Mouse (Mus musculus): ENCODE data around the gene Pifo. TPM values are rescaled to one million over a fixed set of nuclear protein-coding genes. Genes with fewer than 3 reads are reported as not detected.
"Not testable (repeated sequence)": the region's sequence is repeated elsewhere in the genome, so short reads cannot be mapped to it uniquely, and the experiment has no call there.

Pifo gene
- polyA plus RNA-seq, 1 experiment from 2014 or later, result not detected

- TF ChIP-seq CTCF (IDR thresholded peaks at IDR 0.05), result peak; percentile 62
- in situ Hi-C loops (cut with MboI; ENCODE audit: low pct_unique_long_range_greater_than_20kb), result loop anchor here (5.0 to 10.0 kb wide), 2 partner anchors 456 to 883 kb away; no protein-coding TSS in a partner anchor
- peaks cover 9% of the 10 kb centered on the region for H3K27me3 ChIP-seq
- ATAC-seq, result peak; percentile 66
- ChIA-PET CTCF (interaction anchor here (0.7 to 1.3 kb wide), 6 partner anchors 10 to 460 kb away, joined by 3 to 5 read pairs (median 3); no protein-coding TSS in a partner anchor), POLR2A (no interaction called here)
- DNase-seq (ENCODE audit: low read depth, low spot score), result no peak
Measured at GRCm38 (mm10) chr3:105991653-105992283, 22.7 kb downstream of the Pifo start.

GRCm38 (mm10) chr3:105989611-105990010, 24.8 kb downstream of the Pifo start:
- POLR2A ChIA-PET, result not testable (repeated sequence)

GRCm38 (mm10) chr3:105974174-105974573, 40.3 kb downstream of the Pifo start:
- in situ Hi-C loops (cut with MboI; ENCODE audit: low pct_unique_long_range_greater_than_20kb), result loop anchor here (25.0 kb wide), 1 partner anchor 1338 kb away; no protein-coding TSS in a partner anchor
- ATAC-seq (no peak), DNase-seq (ENCODE audit: low read depth, low spot score) (no peak)
- ChIA-PET POLR2A (interaction anchor here (1.1 kb wide), 1 partner anchor 31 kb away, joined by 3 read pairs; no protein-coding TSS in a partner anchor), CTCF (interaction anchor here (1.4 to 1.8 kb wide), 2 partner anchors 13 to 18 kb away, joined by 3 to 5 read pairs; no protein-coding TSS in a partner anchor)
- no peak for TF ChIP-seq CTCF (IDR thresholded peaks at IDR 0.05)
- H3K27me3 ChIP-seq, result no peaks in the 10 kb centered on the region

More at GRCm38 (mm10) chr3:105989611-105990010, 24.8 kb downstream of the Pifo start:
- ATAC-seq; CTCF ChIA-PET; H3K27me3 ChIP-seq; DNase-seq (ENCODE audit: low read depth, low spot score): not testable (repeated sequence)
- in situ Hi-C loops (cut with MboI; ENCODE audit: low pct_unique_long_range_greater_than_20kb), result loop anchor here (5.0 to 10.0 kb wide), 2 partner anchors 458 to 885 kb away; no protein-coding TSS in a partner anchor

- in situ Hi-C loops (cut with MboI; ENCODE audit: low pct_unique_long_range_greater_than_20kb), result loop anchor here (25.0 kb wide), 1 partner anchor 1339 kb away; no protein-coding TSS in a partner anchor
- POLR2A ChIA-PET, result interaction anchor here (1.1 kb wide), 1 partner anchor 30 kb away, joined by 3 read pairs; no protein-coding TSS in a partner anchor
- DNase-seq (ENCODE audit: low read depth, low spot score), result no peak
- no peak for TF ChIP-seq CTCF (IDR thresholded peaks at IDR 0.05)
- H3K27me3 ChIP-seq, result no peaks in the 10 kb centered on the region
- ATAC-seq, result peak; percentile 7
- CTCF ChIA-PET, result no interaction called here
Measured at GRCm38 (mm10) chr3:105973411-105973810, 41.0 kb downstream of the Pifo start, which contains the start of gene Ovgp1. TSS of gene Ovgp1 (plus strand) at chr3:105973711.

- H3K27me3 ChIP-seq, result no peaks in the 10 kb centered on the region
- CTCF ChIA-PET, result interaction anchor here (1.4 kb wide), 1 partner anchor 20 kb away, joined by 3 read pairs; no protein-coding TSS in a partner anchor
- in situ Hi-C loops (cut with MboI; ENCODE audit: low pct_unique_long_range_greater_than_20kb), result loop anchor here (25.0 kb wide), 1 partner anchor 1340 kb away; no protein-coding TSS in a partner anchor
- POLR2A ChIA-PET, result interaction anchor here (0.8 to 1.2 kb wide), 2 partner anchors 9 to 49 kb away, joined by 3 read pairs; no protein-coding TSS in a partner anchor
- ATAC-seq, result no peak
- TF ChIP-seq CTCF (IDR thresholded peaks at IDR 0.05), result no peak
- DNase-seq (ENCODE audit: low read depth, low spot score), result no peak
Measured at GRCm38 (mm10) chr3:105971831-105972446, 42.5 kb downstream of the Pifo start.

- TF ChIP-seq CTCF (IDR thresholded peaks at IDR 0.05), result peak; percentile 75
- ChIA-PET POLR2A (interaction anchor here (3.7 kb wide), 1 partner anchor 11 kb away, joined by 30 read pairs; no protein-coding TSS in a partner anchor), CTCF (interaction anchor here (1.3 kb wide), 1 partner anchor 11 kb away, joined by 3 read pairs; no protein-coding TSS in a partner anchor)
- no peak for DNase-seq (ENCODE audit: low read depth, low spot score)
- no peaks in the 10 kb centered on the region for H3K27me3 ChIP-seq
- no peak for ATAC-seq
- in situ Hi-C loops (cut with MboI; ENCODE audit: low pct_unique_long_range_greater_than_20kb), result loop anchor here (5.0 to 25.0 kb wide), 2 partner anchors 278 to 1352 kb away; no protein-coding TSS in a partner anchor
Measured at GRCm38 (mm10) chr3:105960700-105961099, 53.7 kb downstream of the Pifo start.

GRCm38 (mm10) chr3:105959999-105960398, 54.4 kb downstream of the Pifo start, which contains the start of gene Atp5f1:
TSS of gene Atp5f1 (minus strand) at chr3:105960099.
- DNase-seq (ENCODE audit: low read depth, low spot score) (no peak), ATAC-seq (peak; percentile 4)
- H3K27me3 ChIP-seq, result no peaks in the 10 kb centered on the region
- ChIA-PET CTCF (interaction anchor here (1.3 kb wide), 1 partner anchor 10 kb away, joined by 3 read pairs; no protein-coding TSS in a partner anchor), POLR2A (interaction anchor here (3.7 kb wide), 1 partner anchor 11 kb away, joined by 30 read pairs; no protein-coding TSS in a partner anchor)
- no peak for TF ChIP-seq CTCF (IDR thresholded peaks at IDR 0.05)
- in situ Hi-C loops (cut with MboI; ENCODE audit: low pct_unique_long_range_greater_than_20kb), result loop anchor here (5.0 to 25.0 kb wide), 2 partner anchors 278 to 1352 kb away; no protein-coding TSS in a partner anchor

- ChIA-PET POLR2A (interaction anchor here (0.8 to 3.7 kb wide), 2 partner anchors 10 to 23 kb away, joined by 10 to 30 read pairs; no protein-coding TSS in a partner anchor), CTCF (interaction anchor here (1.2 kb wide), 1 partner anchor 9 kb away, joined by 3 read pairs; no protein-coding TSS in a partner anchor)
- TF ChIP-seq CTCF (IDR thresholded peaks at IDR 0.05), result no peak
- ATAC-seq (peak; percentile 46), DNase-seq (ENCODE audit: low read depth, low spot score) (no peak)
- H3K27me3 ChIP-seq, result no peaks in the 10 kb centered on the region
- in situ Hi-C loops (cut with MboI; ENCODE audit: low pct_unique_long_range_greater_than_20kb), result loop anchor here (25.0 kb wide), 1 partner anchor 1353 kb away; no protein-coding TSS in a partner anchor
Measured at GRCm38 (mm10) chr3:105959585-105959984, 54.9 kb downstream of the Pifo start.

GRCm38 (mm10) chr3:105958974-105959580, 55.4 kb downstream of the Pifo start, which contains the start of gene Wdr77:
TSS of gene Wdr77 (plus strand) at chr3:105959369.
- no peaks in the 10 kb centered on the region for H3K27me3 ChIP-seq
- in situ Hi-C loops (cut with MboI; ENCODE audit: low pct_unique_long_range_greater_than_20kb), result loop anchor here (25.0 kb wide), 1 partner anchor 1353 kb away; no protein-coding TSS in a partner anchor
- ChIA-PET POLR2A (interaction anchor here (0.7 to 3.7 kb wide), 3 partner anchors 10 to 22 kb away, joined by 3 to 30 read pairs (median 10); no protein-coding TSS in a partner anchor), CTCF (interaction anchor here (1.2 to 2.6 kb wide), 2 partner anchors 9 to 21 kb away, joined by 3 to 9 read pairs; no protein-coding TSS in a partner anchor)
- ATAC-seq (peak; percentile 97), DNase-seq (ENCODE audit: low read depth, low spot score) (peak; percentile 100)
- no peak for TF ChIP-seq CTCF (IDR thresholded peaks at IDR 0.05)
